Mouse (Mus musculus) kidney, postnatal 0 days (tissue): ENCODE data around the gene Ptger4. TPM values are rescaled to one million over a fixed set of nuclear protein-coding genes. Genes with fewer than 3 reads are reported as not detected.
A peak's percentile ranks its signal among the peaks of the same experiment; 100 is the strongest.
"Not testable (repeated sequence)": the region's sequence is repeated elsewhere in the genome, so short reads cannot be mapped to it uniquely, and the experiment has no call there.

Experiments
- ATAC-seq: fragments of 200-750 bp; cut with Nextera tagmentation; replicated peaks from 2 replicates; pipeline ENCODE4 v1.8.0; 2017; ENCODE audit warnings: low read depth, moderate number of reproducible peaks, moderate TSS enrichment, moderate library complexity; ENCODE audit not compliant: low FRiP score
- DNase-seq: peaks from one replicate; pipeline ENCODE4 v3.0.0-alpha.2; 2016; ENCODE audit warnings: low spot score
- H3K27ac ChIP-seq: fragments of 300-500 bp; sonication (generic); 2 replicates; pipeline ENCODE4 v1.5.1; 2014; ENCODE audit warnings: mild to moderate bottlenecking
- H3K27me3 ChIP-seq: fragments of 300-500 bp; sonication (generic); 2 replicates; pipeline ENCODE4 v1.6.1; 2014; ENCODE audit warnings: low read length, mixed read lengths; ENCODE audit not compliant: insufficient read depth
- H3K36me3 ChIP-seq: fragments of 300-500 bp; sonication (generic); 2 replicates; pipeline ENCODE4 v1.6.1; 2014; ENCODE audit warnings: low read length, mixed read lengths; ENCODE audit not compliant: insufficient read depth
- H3K4me1 ChIP-seq: fragments of 300-500 bp; sonication (generic); replicated peaks from 2 replicates; pipeline ENCODE4 v1.6.1; 2014; ENCODE audit warnings: antibody characterized with exemption, low read length, mixed read lengths; ENCODE audit not compliant: insufficient read depth
- H3K4me2 ChIP-seq: fragments of 300-500 bp; sonication (generic); 2 replicates; pipeline ENCODE4 v1.6.1; 2014; ENCODE audit warnings: mild to moderate bottlenecking, low read length, moderate library complexity, mixed read lengths
- H3K4me3 ChIP-seq: fragments of 300-500 bp; sonication (generic); replicated peaks from 2 replicates; pipeline ENCODE4 v1.5.1; 2014; ENCODE audit warnings: low read depth, low read length
- H3K9ac ChIP-seq: fragments of 300-500 bp; sonication (generic); 2 replicates; pipeline ENCODE4 v1.6.1; 2014; ENCODE audit warnings: low read depth, low read length
- H3K9me3 ChIP-seq: fragments of 300-500 bp; sonication (generic); replicated peaks from 2 replicates; pipeline ENCODE4 v1.6.1; 2016; ENCODE audit warnings: low read length, inconsistent platforms, mixed read lengths
- CTCF ChIP-seq: IDR thresholded peaks from 2 replicates; pipeline ENCODE4 v1.5.1; 2016; ENCODE audit warnings: antibody characterized with exemption, low read depth, mild to moderate bottlenecking, moderate library complexity
- WGBS: fragments of 180-500 bp; shearing (Covaris S2); extraction: QIAGEN DNeasy Blood & Tissue Kit; methylation state at CpG from one replicate; pipeline ENCODE4 v1.1.7; 2014; 5-methylcytosine and 5-hydroxymethylcytosine counted together
- polyA plus RNA-seq: library from polyadenylated mRNA; unstranded; fragments of >200 nt; fragmentation: Nextera tagmentation; extraction: Ambion mirVana; gene quantifications from 2 replicates; pipeline ENCODE4 v1.2.1, GENCODE M21; 2015

Gene Ptger4
- polyA plus RNA-seq, 1 experiment from 2014 or later = 4.6 TPM

DNA sequence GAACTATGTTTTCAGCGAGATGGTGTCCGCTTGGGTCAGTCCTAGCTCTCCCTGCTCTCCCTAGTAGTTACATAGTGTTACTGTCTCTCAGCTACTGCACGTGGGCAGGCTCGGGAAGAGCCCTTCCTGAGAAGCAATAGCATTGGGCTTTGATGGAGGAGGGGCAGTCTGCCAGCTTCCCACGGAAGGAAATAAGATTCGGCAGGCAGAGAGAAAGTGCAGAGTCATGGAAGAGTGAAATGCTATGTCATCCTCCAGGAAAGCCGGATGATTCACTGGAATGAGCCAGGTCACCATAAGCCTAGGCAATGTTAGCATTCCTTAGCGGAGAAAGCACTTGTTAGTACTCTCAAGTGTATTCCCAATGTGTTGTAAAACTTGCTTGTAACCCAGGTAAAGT is 8.5 kb downstream of the Ptger4 start:
- Histone ChIP-seq H3K4me2 (no peak overlapping the region), H3K27ac (no peak overlapping the region), H3K9ac (no peak overlapping the region), H3K4me1 (no peaks in the 10 kb centered on the region; the same call in 1 of the 2 replicates), H3K36me3 (no peaks in the 10 kb centered on the region), H3K9me3 (no peaks in the 10 kb centered on the region), H3K4me3 (no peak overlapping the region), H3K27me3 (no peaks in the 10 kb centered on the region)
- TF ChIP-seq CTCF = no peak
- 32% methylated on average over 8 of the region's 8 CpGs for WGBS
- ATAC-seq (no peak; the same call in 1 of the 2 replicates), DNase-seq (no peak)

DNA sequence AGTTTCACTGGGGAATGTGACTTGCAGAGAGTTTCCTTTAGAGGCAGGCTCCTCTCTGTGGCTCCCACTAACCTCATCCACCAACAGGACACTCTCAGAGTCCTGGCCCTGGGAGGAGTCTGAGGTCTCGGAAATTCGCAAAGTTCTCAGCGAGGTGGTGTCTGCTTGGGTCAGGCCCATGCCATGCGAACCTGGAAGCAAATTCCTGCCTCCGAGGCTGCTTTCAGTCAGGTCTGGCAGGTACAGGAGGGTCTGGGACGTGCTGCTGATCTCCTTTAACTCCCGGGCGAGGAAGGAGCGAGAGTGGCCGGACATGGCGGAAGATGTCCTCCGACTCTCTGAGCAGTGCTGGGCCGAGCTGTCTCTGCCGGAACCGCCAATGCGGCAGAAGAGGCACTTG is 9.3 kb downstream of the Ptger4 start:
- no peak for DNase-seq
- no peaks in the 10 kb centered on the region for H3K36me3 ChIP-seq
- no peak overlapping the region for H3K27ac ChIP-seq
- H3K9me3 ChIP-seq = no peaks in the 10 kb centered on the region
- no peak for TF ChIP-seq CTCF
- no peak overlapping the region for H3K9ac ChIP-seq
- H3K27me3 ChIP-seq = no peaks in the 10 kb centered on the region
- no peaks in the 10 kb centered on the region; the same call in 1 of the 2 replicates for H3K4me1 ChIP-seq
- 89% methylated on average over 16 of the region's 16 CpGs for WGBS
- H3K4me3 ChIP-seq = no peak overlapping the region
- H3K4me2 ChIP-seq = no peak overlapping the region
- ATAC-seq = no peak

DNA sequence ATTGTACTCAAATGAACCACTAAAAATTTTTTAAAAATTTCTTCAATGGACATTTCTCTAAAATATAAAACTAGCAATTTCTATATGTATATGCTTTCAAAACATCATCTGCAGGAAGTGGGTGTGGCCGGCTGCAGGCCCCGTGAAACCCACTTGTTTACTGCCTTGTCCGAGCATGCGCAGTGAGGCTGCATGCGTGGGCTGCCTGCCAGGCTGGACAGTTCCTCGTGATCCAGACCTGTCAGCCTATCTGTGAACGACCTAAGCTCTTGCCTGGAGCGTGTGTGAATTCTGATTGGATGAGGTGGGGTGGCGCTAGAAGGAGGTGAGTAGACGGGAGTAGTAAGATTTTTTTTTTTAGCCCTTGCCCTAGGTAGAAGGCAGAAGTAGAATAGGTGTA is 13.2 kb downstream of the Ptger4 start:
- ATAC-seq, H3K27me3 ChIP-seq, H3K4me1 ChIP-seq, H3K9me3 ChIP-seq, H3K27ac ChIP-seq, H3K4me2 ChIP-seq, DNase-seq, H3K36me3 ChIP-seq, H3K9ac ChIP-seq, H3K4me3 ChIP-seq: not testable (repeated sequence)
- 86% methylated on average over 10 of the region's 10 CpGs for WGBS

DNA sequence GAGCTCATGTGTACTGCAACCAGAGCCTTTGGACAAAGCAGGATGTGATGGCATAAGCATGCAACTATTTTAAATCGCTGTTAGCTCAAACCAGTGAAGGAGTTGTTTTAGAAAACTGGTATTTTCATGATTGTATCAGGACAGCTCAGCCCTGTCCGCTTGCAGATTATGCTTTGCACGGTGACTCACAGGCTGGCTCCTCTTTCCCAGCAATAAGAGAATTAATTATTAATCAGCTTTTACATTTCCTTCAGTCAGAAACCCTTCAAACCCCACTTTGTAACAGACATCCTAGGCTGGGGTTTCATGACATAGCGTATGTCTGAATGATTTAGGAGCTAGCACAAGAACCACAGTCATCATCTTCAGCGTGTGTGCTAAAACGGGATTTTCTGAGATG is 23.5 kb downstream of the Ptger4 start:
- peaks cover 6% of the 10 kb centered on the region; the same call in 1 of the 2 replicates for H3K36me3 ChIP-seq
- no peaks in the 10 kb centered on the region for H3K9me3 ChIP-seq
- no peaks in the 10 kb centered on the region for H3K4me1 ChIP-seq
- no peaks in the 10 kb centered on the region for H3K27me3 ChIP-seq
- no peak for TF ChIP-seq CTCF
- no peak overlapping the region for H3K9ac ChIP-seq
- WGBS = 66% methylated on average over 6 of the region's 6 CpGs
- no peak overlapping the region for H3K4me2 ChIP-seq
- 0 out of 2 replicates have a peak overlapping the region, but pooled peaks have one; percentile 25 for H3K27ac ChIP-seq
- DNase-seq (peak; percentile 4), ATAC-seq (peak; percentile 54; the same call in 1 of the 2 replicates)
- no peak overlapping the region for H3K4me3 ChIP-seq

DNA sequence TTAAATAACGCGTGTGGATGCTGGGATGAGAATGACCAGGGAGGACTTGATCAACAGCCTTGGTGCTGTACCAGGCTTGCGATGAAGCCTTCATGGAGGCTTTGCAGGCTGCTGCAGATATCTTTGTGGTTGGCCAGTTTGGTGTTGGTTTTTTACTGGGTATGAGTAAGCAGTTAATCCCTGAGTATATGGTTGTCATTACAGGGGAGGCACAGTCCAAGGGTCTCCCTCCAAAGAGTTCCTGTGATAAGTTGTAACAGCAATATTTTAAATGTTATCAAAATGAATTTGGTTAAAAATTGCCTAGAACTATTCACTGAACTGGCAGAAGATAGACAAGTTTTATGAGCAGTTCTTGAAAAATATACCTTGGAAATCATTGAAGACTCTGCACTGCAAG is 34.9 kb downstream of the Ptger4 start:
- Histone ChIP-seq H3K36me3 (no peaks in the 10 kb centered on the region), H3K27me3 (no peaks in the 10 kb centered on the region), H3K9me3 (no peaks in the 10 kb centered on the region), H3K4me3 (no peak overlapping the region), H3K9ac (no peak overlapping the region), H3K4me2 (no peak overlapping the region), H3K4me1 (no peaks in the 10 kb centered on the region), H3K27ac (no peak overlapping the region)
- ATAC-seq (no peak), DNase-seq (no peak)
- TF ChIP-seq CTCF = no peak
- WGBS = 97% methylated on average over 3 of the region's 3 CpGs

DNA sequence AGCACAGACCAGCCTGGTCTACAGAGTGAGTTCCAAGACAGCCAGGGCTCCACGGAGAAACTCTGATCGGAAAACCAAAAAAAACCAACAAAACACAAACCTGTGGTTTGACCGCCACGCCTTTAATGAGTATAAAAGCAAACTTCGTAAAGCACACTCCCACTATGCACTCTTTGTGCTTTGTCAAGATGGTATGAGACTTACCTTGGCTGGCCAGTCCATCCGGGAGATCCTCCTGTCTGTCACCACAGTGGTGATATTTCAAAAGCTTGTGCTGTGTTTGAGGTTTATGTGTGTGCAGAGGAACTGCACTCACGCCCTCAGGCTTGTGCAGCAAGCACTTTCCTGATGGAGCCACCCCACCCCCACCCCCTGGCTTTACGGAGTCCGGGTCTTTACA is 38.8 kb downstream of the Ptger4 start:
- H3K4me3 ChIP-seq = no peak overlapping the region
- 86% methylated on average over 9 of the region's 9 CpGs for WGBS
- ATAC-seq (no peak), DNase-seq (no peak)
- no peaks in the 10 kb centered on the region for H3K9me3 ChIP-seq
- no peaks in the 10 kb centered on the region for H3K27me3 ChIP-seq
- H3K4me1 ChIP-seq = no peaks in the 10 kb centered on the region
- H3K27ac ChIP-seq = no peak overlapping the region
- no peak overlapping the region for H3K4me2 ChIP-seq
- H3K9ac ChIP-seq = no peak overlapping the region
- 0 out of 2 replicates have a peak, but pooled peaks cover 1% of the 10 kb centered on the region for H3K36me3 ChIP-seq
- no peak for TF ChIP-seq CTCF

DNA sequence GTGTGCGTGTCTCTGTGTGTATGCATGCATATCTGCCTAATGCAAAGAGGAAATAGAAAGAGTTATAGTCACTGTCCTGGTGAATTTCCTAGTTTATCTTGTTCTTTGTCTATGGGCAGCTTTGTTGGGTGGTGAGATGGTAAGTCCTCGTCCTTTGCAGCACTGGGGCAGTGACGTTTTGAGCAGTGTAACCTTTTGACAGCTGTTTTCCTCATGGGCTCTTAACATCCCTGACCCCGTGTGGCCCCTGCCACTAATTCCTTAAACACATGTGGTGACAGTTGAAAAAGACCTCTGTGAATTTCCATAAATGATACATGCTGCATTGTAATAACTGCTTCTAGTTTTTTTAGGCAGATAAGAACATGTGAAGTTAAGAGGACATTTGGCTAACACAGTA is 47.3 kb downstream of the Ptger4 start:
- H3K9me3 ChIP-seq = no peaks in the 10 kb centered on the region

More for the DNA sequence above, 47.3 kb downstream of the Ptger4 start:
- H3K4me1 ChIP-seq = no peaks in the 10 kb centered on the region
- no peaks in the 10 kb centered on the region for H3K27me3 ChIP-seq
- DNase-seq (no peak), ATAC-seq (no peak)
- 57% methylated on average over 4 of the region's 4 CpGs for WGBS
- TF ChIP-seq CTCF = no peak
- 0 out of 2 replicates have a peak, but pooled peaks cover 3% of the 10 kb centered on the region for H3K36me3 ChIP-seq
- peak overlapping the region; percentile 51; the same call in 1 of the 2 replicates for H3K27ac ChIP-seq
- H3K4me3 ChIP-seq = no peak overlapping the region
- no peak overlapping the region for H3K9ac ChIP-seq
- no peak overlapping the region for H3K4me2 ChIP-seq
